Mouse (Mus musculus) heart, adult 2 months (tissue): ENCODE results near the gene Fam213a. TPM values are rescaled to one million over a fixed set of nuclear protein-coding genes. Genes with fewer than 3 reads are reported as not detected.
A peak's percentile ranks its signal among the peaks of the same experiment; 100 is the strongest.

Source experiments
- DNase-seq, 2 experiments: peaks; one replicate each; pipeline ENCODE4 v3.0.0; 2021
- H3K27ac ChIP-seq: fragments of 200-600 bp; 2 replicates; pipeline ENCODE4 v1.8.1; 2022
- H3K27me3 ChIP-seq: fragments of 200-500 bp; 2 replicates; pipeline ENCODE4 v1.6.1; 2012; ENCODE audit warnings: mild to moderate bottlenecking, low read length, inconsistent platforms, mixed read lengths; ENCODE audit not compliant: control insufficient read depth, insufficient read depth
- H3K36me3 ChIP-seq: fragments of 200-500 bp; 2 replicates; pipeline ENCODE4 v1.6.1; 2012; ENCODE audit warnings: low read length, inconsistent platforms; ENCODE audit not compliant: control insufficient read depth, insufficient read depth
- H3K4me1 ChIP-seq: fragments of 200-500 bp; 2 replicates; pipeline ENCODE4 v1.6.1; 2011; ENCODE audit warnings: low read length; ENCODE audit not compliant: control insufficient read depth, insufficient read depth
- H3K4me3 ChIP-seq: fragments of 200-600 bp; 2 replicates; pipeline ENCODE4 v1.8.1; 2022
- H3K79me2 ChIP-seq: fragments of 200-500 bp; replicated peaks from 2 replicates; pipeline ENCODE4 v1.6.1; 2012; ENCODE audit warnings: mild to moderate bottlenecking, inconsistent platforms, low read length, moderate library complexity, mixed read lengths; ENCODE audit not compliant: control insufficient read depth, insufficient read depth
- H3K9ac ChIP-seq: fragments of 200-500 bp; 2 replicates; pipeline ENCODE4 v1.6.1; 2012; ENCODE audit warnings: low read depth, mild to moderate bottlenecking, control low read depth, inconsistent platforms, low read length, mixed read lengths
- CTCF ChIP-seq: fragments of 200-600 bp; IDR thresholded peaks from 2 replicates; pipeline ENCODE4 v1.8.1; 2022; ENCODE audit warnings: antibody characterized with exemption, mild to moderate bottlenecking, moderate library complexity
- EP300 ChIP-seq: fragments of 200-500 bp; IDR thresholded peaks from 2 replicates; pipeline ENCODE4 v1.6.1; 2011; ENCODE audit warnings: low read depth, low read length, control low read depth; ENCODE audit not compliant: insufficient read depth
- POLR2A ChIP-seq: fragments of 200-500 bp; IDR thresholded peaks from 2 replicates; pipeline ENCODE4 v1.6.1; 2011; ENCODE audit warnings: mild to moderate bottlenecking, low read depth, low read length, control low read depth; ENCODE audit not compliant: insufficient read depth
- WGBS: fragments of 180-500 bp; shearing (Covaris S2); methylation state at CpG from one replicate; pipeline ENCODE4 v1.1.7; 2018; 5-methylcytosine and 5-hydroxymethylcytosine counted together
- intact Hi-C: fragments of 180-260 bp; cut with DNase I; formaldehyde crosslinking; loops from one replicate; pipeline ENCODE4 v1.15.1; 2025
- polyA plus RNA-seq: library from polyadenylated mRNA; depleted of rRNA; stranded (reverse); fragments of >200 nt; gene quantifications from 2 replicates; pipeline ENCODE4 v1.2.3, GENCODE M21; 2012; rRNA removed
- total RNA-seq, 2 experiments: library from RNA; stranded (reverse); gene quantifications; 2 replicates each; pipeline ENCODE4 v1.2.3; 2021

The Fam213a gene
- total and polyA plus RNA-seq, 3 experiments, result 16.6 to 32.4 (median 27.1) TPM

GRCm38 (mm10) chr14:40947431-40948394 lies 65.9 kb downstream of the Fam213a start:
- Histone ChIP-seq H3K9ac (no peak overlapping the region), H3K27ac (peak overlapping the region; percentile 42), H3K79me2 (no peaks in the 10 kb centered on the region), H3K4me3 (no peak overlapping the region), H3K27me3 (no peaks in the 10 kb centered on the region), H3K36me3 (peaks cover 3% of the 10 kb centered on the region), H3K4me1 (peaks cover 22% of the 10 kb centered on the region)
- 46% methylated on average over 14 of the region's 14 CpGs for WGBS
- peak in 1 of 2 experiments; percentile 61 for DNase-seq
- intact Hi-C loops, result no loop called here
- TF ChIP-seq POLR2A, result no peak
- TF ChIP-seq EP300, result no peak
- no peak for TF ChIP-seq CTCF

- 52% methylated on average over 2 of the region's 2 CpGs for WGBS
- Histone ChIP-seq H3K4me1 (peaks cover 18% of the 10 kb centered on the region), H3K27me3 (no peaks in the 10 kb centered on the region), H3K9ac (no peak overlapping the region), H3K4me3 (no peak overlapping the region), H3K79me2 (peaks cover 8% of the 10 kb centered on the region; the same call in 1 of the 2 replicates), H3K36me3 (peaks cover 14% of the 10 kb centered on the region), H3K27ac (no peak overlapping the region)
- TF ChIP-seq POLR2A (no peak), CTCF (no peak), EP300 (no peak)
- DNase-seq, result no peak
- intact Hi-C loops, result no loop called here
Measured at GRCm38 (mm10) chr14:40943802-40944201, 69.8 kb downstream of the Fam213a start.

Other genes starting within 250 kb of the Fam213a start
- gene Sh2d4b, start 120.5 kb downstream of the Fam213a start, total RNA-seq, result 1 to 10 TPM in 1 of 2 experiments, under 1 TPM in 1; 0.84 to 1.1 TPM
- 0.14 and 0.18 TPM in 2 replicates for gene Sh2d4b, start 120.5 kb downstream of the Fam213a start, polyA plus RNA-seq
- gene Tspan14, start 47.0 kb downstream of the Fam213a start, total RNA-seq, result 10 to 100 TPM; 11.8 to 18.6 TPM
- 25.7 and 26.4 TPM in 2 replicates for gene Tspan14, start 47.0 kb downstream of the Fam213a start, polyA plus RNA-seq
- gene Dydc2, start 55.4 kb upstream of the Fam213a start, total RNA-seq, result not detected
- gene Dydc2, start 55.4 kb upstream of the Fam213a start, polyA plus RNA-seq, result not detected in 2 replicates
- gene Dydc1, start 59.1 kb upstream of the Fam213a start, total RNA-seq, result not detected
- gene Dydc1, start 59.1 kb upstream of the Fam213a start, polyA plus RNA-seq, result not detected in 2 replicates
- not detected for gene Mat1a, start 91.2 kb upstream of the Fam213a start, total RNA-seq
- gene Mat1a, start 91.2 kb upstream of the Fam213a start, polyA plus RNA-seq, result 0.21 and 0.82 TPM in 2 replicates
- gene Sftpa1, start 118.0 kb upstream of the Fam213a start, total RNA-seq, result not detected
- gene Sftpa1, start 118.0 kb upstream of the Fam213a start, polyA plus RNA-seq, result 3.6 TPM in 1 of 2 replicates, not detected in the other
- not detected for gene Mbl1, start 137.7 kb upstream of the Fam213a start, total RNA-seq
- gene Mbl1, start 137.7 kb upstream of the Fam213a start, polyA plus RNA-seq, result not detected in 2 replicates
- not detected for gene Sftpd, start 171.4 kb upstream of the Fam213a start, total RNA-seq
- gene Sftpd, start 171.4 kb upstream of the Fam213a start, polyA plus RNA-seq, result 2.0 TPM in 1 of 2 replicates, not detected in the other